Mouse (Mus musculus): ENCODE measurements around the gene Ddr2.

- TF ChIP-seq ZMIZ1 (IDR thresholded peaks at IDR 0.05; ENCODE audit: low read depth, low read length) (no peak), MXI1 (IDR thresholded peaks at IDR 0.05; ENCODE audit: low read depth, low read length) (no peak), CTCF (conservative IDR thresholded peaks at IDR 0.05 in 1 of 2, IDR thresholded peaks at IDR 0.05 in 1 of 2; ENCODE audit: low read depth in 2 of 2, low read length in 2 of 2) (no peak), RCOR1 (conservative IDR thresholded peaks at IDR 0.05; ENCODE audit: low read depth, low read length) (no peak), POLR2A (IDR thresholded peaks at IDR 0.05; ENCODE audit: low read depth, low read length) (no peak), POLR2AphosphoS2 (IDR thresholded peaks at IDR 0.05; ENCODE audit: low read depth, low read length) (no peak), UBTF (IDR thresholded peaks at IDR 0.05; ENCODE audit: low read depth, low read length) (no peak), ZC3H11A (IDR thresholded peaks at IDR 0.05; ENCODE audit: low read depth, low read length) (no peak), CHD1 (IDR thresholded peaks at IDR 0.05; ENCODE audit: low read depth, low read length) (no peak), MYC (IDR thresholded peaks at IDR 0.05; ENCODE audit: low read depth, low read length) (no peak)
These were observed 186.0 kb downstream of the Ddr2 start for GRCm38 (mm10) chr1:169924567-169924966.

All from CH12.LX (cell line).